Mouse (Mus musculus) gastrocnemius, adult 18-20 months (tissue): ENCODE results near the gene Rela. TPM values are rescaled to one million over a fixed set of nuclear protein-coding genes. Genes with fewer than 3 reads are reported as not detected.
"Not testable (repeated sequence)": the region's sequence is repeated elsewhere in the genome, so short reads cannot be mapped to it uniquely, and the experiment has no call there.

Experiments used
- DNase-seq: peaks from one replicate; pipeline ENCODE4 v3.0.0; 2021; ENCODE audit warnings: low spot score
- total RNA-seq, 2 experiments: library from RNA; stranded (reverse); gene quantifications; 2 replicates each; pipeline ENCODE4 v1.2.3; 2021

The Rela gene
- total RNA-seq, 2 experiments from 2014 or later: 14.6 to 19.3 TPM

DNA sequence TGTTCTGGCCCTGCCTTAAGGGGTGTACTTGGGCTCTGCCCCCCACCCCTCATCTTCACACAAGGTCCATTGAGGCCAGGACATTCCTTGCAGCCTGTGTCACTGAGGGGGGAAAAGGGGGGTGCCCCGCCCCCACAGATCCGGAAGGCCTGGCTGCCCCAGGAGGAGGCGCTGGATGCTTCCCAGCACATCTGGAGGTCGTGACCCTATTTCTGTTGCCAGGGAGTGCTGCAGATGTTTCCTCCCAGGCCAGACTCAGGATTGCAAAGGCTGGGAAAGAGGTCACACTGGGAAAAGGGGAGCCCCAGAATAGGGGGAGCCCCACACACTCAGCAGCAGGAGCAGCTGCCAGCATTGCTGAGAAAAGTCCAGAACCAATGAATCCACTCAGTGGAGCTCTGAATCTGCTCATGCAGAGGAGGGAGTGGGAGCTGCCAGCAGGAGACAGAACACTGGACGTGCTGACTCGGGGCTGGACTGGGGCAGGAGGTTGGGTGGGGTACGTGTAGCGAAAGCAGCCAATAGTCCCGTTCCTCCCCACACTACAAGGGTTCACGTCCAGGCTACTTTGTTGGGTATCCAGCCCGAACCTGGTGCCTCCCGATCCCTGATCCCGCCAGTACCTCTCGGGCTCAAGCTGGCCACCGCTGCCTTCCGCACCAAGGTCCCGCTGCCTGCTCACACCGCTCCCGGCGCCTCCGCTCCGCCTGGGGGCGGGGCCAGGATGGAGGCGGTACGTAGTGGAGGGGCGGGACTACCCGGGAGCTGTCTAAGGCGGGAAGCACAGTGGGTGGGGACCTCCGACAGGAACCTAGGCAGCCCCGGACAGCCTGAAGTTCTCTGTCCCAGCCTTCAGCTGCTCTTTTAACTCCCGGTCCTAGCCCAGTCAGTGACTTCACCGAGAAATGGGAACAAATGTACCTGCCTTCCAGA lies 26.0 kb downstream of the Rela start, which contains the start of gene Sipa1:
Gene Sipa1, minus strand, starts transcription at position 727 of the 933 bp plus-strand sequence.
- peak; percentile 94 for DNase-seq

DNA sequence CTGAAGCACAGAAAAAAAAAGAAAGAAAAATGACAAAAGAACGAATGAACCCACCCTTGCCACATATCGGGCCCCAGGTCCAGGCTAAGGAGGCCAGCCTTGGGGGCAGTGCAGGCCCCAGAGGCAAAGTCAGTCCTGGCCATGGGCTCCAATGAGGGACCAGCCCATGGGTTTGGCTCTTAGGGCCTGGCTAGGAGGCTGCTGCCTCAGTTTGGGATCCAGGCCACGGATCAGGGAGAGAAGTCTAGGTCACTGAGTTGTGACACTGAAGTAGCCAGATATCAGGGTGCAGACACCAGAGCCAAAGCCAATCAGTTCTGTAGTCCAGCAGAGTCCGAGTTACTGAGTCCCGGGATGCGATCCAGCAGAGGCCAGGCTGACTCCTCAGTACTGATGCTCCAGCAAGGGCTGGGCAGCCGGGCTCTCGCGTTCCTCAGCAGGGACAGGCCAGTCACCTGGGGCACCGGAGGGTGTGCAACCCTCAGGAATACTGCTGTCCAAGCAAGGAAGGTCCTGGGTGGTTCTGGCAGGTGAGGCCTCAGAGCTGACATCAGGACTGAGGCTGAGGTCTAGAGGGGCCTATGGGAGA lies 27.5 kb downstream of the Rela start:
- no peak for DNase-seq

DNA sequence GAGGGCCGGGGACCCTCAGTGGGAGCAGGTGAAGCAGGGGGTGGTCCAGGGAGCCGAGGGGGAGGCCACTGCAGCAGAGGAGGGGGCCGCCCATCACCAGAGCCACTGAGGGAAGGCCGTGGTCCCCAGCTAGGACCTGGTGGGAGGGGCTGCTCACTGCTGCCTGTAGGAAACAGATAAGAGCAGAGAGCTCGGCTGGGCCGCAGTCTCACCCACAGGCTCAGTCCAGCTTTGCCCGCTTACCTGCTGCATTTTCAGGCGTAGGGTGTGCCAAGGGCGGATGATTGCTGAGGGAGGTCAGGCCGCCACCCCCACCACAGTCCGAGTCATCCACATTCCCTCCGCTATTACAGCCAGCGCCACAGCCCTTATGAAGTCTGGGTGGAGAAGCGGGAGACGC lies 28.2 kb downstream of the Rela start:
- DNase-seq: no peak

DNA sequence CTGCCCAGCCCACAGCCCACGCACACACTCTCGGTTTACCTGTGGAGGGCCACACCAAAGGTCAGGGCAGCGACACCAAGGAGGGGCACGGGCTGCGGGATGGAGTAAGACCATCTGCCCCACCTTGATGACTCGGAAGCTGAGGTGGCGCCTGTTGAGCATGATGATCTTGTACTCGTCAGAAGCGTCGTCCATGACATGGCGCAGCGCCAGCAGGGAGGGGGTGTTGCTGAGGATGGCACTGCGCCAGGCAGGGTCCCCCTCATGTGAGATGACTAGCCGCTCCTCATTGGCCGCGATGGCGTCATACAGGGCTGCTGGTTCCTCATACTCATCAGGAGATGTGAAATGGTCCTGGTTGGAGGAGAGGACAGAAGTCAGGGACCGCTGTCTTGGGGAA lies 29.1 kb downstream of the Rela start:
- DNase-seq: no peak

DNA sequence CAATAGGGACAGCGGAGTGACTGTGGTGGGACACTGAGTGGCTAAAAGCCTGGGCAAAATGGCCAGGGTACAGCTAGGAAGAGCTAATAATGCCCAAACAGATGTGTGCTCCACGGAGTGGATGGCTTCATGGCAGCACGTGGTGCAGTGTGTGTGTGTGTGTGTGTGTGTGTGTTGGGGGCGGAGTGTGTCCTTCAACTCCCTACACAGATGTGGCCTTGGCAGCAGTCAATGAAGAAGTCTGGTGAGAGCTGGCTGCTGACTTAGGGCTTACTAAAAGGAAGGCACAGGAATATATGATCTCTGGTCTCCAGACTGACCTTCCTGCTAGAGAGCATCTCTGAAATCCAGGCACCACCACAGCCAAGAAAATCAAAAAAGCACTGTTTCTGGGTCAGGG lies 31.1 kb downstream of the Rela start:
- no peak for DNase-seq

DNA sequence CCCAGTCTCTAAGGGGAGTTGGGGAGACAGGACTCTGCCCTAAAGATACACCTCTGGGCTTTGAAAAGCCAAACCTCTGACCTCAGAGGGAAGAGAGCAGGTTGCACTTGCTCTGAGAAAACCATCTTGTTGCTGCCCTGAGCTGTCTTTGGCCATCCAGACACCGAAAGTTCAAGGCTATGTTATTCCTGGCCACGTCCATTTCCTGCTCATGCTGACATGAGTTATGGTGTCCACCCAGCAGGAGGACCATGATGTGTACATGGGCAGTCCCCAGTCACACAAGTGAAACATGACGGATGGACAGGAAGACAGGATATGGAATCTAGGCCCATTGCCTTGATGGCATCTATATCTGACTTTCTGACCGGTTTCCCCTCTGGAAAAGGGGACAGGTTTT lies 43.1 kb downstream of the Rela start:
- no peak for DNase-seq

DNA sequence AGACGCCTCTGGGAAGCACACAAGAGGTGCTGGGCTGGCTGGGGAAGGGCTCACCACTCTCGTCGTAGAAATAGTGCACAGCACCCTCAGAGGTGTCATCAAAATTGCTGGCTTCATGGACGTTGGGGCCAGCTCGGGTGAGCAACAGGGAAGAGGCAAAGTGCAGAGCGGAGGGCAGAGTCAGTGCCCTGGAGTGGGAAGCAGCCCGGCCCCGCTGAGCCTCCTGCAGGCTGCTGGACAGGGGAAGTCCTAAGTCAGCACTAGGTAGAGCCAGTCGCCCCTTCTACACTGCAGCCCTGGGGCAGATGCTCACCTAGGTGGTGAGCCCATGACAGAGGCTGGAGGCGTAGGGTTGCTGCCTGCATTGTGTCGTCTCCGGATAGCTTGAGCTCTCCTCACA lies 47.0 kb downstream of the Rela start:
- no peak for DNase-seq

DNA sequence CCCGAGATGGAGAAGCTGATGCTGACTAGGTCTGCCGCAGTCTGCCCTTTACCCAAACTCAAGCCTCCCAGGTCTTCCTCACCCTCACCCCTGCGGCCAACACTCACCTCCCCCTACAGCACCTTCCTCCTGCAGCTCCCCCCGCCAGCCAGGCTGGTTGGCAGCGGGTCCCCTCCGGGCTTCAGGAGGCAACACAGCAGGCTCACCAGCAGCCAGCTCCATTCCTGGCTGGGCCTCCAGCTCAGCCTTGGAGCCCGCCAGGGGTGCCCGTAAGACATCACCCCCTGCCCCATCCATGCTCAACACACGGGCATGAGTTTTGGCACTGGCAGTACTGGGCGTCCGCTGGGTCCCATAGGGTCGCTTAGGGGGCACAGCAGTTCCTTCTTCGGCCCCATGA lies 47.7 kb downstream of the Rela start:
- DNase-seq: no peak

DNA sequence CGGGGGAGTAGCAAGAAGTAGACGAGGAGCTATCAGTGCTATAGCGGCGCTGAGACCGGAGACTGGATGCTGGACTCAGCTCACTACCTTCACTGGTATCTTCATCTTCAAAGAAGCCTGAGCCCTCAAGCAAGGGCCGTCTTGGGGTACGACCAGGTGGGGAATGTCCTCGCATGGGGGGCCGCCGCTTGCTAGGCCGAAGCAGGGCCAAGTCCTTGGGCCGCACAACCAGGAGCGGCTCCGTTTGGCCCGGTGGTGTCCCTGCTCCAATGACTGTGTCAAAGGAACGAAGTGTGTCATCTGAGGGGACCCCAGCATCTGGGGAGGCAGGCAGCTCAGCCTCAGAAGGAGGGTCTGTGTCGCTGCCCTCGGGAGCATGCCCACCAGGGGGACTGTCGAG lies 48.1 kb downstream of the Rela start:
- DNase-seq: no peak

DNA sequence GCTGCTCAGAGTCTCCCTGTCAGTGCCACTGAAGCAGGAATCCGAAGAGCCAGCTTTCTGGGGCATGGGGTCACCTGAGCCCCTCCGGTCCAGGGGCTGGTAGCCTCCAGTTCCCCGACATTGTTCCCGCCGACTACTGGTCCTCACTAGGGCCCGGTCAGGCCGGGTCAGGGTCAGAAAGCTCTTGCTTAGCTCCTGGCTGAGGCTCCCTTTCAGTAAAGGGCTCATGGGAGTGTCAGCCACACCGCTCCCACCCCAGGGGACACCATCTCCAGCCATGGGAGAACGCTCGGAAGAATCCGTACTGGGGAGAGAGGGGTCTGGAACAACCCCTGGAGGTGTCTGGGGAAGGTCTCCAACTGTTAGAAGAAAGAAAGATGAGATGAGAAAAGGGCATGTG lies 48.6 kb downstream of the Rela start:
- DNase-seq: no peak

DNA sequence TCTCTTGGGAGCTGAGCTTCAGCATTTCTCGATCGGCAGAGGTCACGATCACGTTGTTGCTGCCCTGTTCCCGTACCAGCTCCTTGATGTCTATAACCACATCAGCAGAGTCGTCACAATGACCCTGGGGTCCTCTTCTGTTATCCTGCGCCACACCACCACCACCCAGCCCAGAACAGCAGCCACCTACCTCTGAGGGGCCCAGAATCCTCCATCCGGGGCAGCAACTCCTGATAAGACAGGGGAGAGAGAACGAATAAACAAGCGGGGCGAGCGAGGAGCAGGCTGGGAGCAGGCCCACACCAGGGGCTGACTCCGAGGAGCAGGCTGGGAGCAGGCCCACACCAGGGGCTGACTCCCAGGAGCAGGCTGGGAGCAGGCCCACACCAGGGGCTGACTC lies 49.2 kb downstream of the Rela start:
- no peak for DNase-seq

DNA sequence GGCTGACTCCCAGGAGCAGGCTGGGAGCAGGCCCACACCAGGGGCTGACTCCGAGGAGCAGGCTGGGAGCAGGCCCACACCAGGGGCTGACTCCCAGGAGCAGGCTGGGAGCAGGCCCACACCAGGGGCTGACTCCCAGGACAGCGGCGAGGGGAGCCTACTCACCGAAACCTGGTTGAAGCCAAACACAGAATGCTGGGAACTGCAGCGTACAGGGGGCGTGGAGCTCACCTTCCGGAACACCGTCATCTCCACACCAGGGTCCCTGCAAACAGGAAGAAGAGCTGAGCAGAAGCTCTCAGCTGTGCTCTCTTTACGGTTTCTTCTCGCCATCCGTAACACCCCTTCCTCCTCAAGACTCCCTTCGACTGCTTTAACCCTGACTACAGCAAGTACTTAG lies 49.7 kb downstream of the Rela start:
- DNase-seq: not testable (repeated sequence)

DNA sequence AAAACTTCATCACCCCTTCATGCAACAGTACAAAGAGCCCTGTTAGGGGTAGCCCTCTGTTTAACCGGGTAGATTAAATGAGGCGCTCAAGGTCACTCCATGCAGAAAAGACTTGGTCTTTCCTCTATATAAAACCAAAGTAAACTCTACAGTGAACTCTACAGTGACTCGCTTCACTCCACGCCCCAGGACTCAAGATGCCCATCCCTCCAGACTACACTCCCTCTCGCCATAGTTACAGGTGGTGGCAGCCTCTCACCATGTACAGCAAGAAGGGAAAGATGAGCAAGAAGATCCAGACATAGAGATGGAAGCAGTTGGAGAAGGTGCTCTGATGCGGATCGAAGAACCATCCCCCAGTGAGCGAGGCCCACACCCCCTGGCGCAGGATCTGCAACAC lies 50.5 kb downstream of the Rela start:
- no peak for DNase-seq

DNA sequence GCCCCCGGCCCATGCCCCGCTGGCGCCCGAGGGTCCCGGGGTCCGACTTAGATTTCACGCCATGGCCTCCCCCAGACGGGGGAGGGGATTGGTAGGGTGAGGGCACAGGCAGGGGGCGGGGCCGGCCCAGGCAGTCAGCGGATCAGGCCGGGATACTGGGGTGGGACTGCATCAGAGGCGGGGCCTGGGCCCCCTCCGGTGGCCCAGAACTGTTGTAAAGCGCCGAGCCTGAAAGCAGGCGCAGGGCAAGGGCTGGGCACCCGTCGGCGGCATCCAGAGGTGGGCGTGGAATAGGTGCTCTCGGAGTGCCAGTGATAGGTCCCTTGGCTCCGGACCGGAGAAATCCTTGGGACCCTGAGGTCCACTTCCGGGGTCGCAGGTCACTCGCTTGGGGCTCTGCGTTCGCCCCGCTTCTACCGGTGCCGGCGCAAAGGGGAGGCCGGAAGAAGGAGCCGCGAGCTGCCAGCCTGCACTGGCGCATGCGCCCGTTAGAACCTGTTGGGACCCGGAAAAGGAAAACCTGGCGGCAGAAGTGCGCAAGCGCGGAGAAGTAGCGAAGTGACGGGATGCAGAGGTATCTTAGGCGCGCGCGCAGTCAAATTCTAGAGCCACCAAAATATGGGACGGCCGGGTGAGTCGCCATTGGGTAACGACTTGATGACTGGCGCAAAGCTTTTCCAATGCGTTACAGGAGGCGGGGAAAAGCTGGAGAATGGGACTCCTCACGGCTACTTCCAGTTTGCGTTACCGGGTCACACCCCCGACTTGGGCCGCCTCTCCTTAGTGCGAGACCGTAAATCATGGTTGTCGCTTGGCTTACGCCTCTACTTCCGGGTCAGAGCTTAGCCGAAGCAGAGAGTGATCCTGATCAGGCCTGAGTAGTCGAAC lies 51.2 kb downstream of the Rela start, which contains the start of the genes Map3k11 and Pcnx3:
Gene Map3k11, plus strand, starts transcription at position 543 of the 888 bp plus-strand sequence.
Gene Pcnx3, minus strand, starts transcription at position 709 of the 888 bp plus-strand sequence.
- DNase-seq: peak; percentile 97

DNA sequence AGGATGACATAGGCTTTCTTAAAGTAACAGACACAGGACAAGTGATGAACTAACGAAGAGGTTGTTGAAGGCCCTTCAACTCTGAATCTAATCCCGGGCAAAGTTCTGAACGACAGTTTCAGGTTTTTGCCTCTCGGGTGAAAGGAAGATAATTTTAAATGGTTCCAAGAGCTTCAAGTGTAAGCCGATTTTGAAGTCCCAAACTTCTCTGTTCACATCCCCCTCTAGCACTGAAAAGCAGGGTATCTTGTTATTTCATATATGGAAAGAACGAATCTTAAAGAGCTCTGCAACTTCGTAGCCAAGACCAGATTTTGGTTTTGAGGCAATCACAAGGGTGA lies 51.8 kb downstream of the Rela start:
- no peak for DNase-seq

DNA sequence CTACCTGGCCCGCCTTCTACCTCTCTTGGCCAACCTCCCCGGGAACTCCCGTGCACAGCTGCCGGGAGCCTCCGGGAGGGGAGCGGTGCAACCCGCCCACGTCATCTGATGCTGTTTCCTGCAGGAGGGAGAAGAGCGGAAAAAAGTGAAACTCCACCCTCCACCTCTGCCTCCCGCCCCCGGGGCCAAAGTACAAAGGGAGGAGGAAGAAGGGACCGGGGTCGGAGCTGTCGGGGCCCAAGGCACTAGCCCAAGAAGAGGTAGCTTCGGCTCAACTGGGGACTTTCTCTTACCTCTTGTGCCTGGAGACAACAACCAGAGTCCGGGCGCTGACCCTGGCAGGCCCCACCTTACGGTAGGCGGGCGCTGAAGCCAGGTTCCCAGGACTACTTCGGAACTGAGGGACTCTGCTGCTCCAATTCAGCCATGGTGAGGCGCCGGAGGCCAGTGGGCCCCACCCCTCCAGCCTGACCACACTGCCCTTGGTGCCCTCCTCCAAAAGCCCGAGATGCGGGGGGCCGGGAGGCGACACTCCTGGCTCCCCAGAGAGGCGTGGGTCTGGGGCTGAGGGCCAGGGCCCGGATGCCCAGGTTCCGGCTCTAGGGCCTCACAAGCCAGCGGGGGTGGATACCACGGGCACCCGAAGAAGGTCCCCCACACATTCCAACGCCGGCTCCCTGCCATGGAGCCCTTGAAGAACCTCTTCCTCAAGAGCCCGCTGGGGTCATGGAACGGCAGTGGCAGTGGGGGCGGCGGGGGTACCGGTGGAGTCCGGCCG lies 52.5 kb downstream of the Rela start:
- peak; percentile 89 for DNase-seq

DNA sequence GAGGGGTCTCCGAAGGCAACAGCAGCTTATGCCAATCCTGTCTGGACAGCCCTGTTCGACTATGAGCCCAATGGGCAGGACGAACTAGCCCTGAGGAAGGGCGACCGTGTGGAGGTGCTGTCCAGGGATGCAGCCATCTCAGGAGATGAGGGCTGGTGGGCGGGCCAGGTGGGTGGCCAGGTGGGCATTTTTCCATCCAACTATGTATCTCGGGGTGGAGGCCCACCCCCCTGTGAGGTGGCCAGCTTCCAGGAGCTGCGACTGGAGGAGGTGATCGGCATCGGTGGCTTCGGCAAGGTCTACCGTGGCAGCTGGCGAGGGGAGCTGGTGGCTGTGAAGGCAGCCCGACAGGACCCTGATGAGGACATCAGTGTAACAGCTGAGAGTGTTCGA lies 53.1 kb downstream of the Rela start:
- no peak for DNase-seq

DNA sequence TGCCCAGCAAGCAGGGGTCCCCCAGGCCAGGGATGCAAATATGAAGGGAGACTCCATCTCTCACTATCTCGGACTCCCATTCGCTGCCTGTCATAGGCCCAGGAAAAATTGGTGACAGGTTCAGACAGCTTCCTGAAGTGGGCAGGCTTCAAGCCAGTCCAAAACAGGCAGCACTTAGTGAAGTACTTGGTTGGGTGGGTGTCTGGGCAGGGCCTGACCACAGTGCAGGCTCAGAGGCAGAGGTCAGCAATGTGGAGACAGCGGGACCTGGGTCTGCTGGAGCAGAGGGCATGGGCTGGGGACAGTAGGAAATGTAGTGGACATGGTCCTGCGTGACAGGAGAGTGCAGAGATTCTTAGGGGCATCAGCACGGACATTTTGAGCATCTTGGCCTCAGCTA lies 54.3 kb downstream of the Rela start:
- DNase-seq: no peak

DNA sequence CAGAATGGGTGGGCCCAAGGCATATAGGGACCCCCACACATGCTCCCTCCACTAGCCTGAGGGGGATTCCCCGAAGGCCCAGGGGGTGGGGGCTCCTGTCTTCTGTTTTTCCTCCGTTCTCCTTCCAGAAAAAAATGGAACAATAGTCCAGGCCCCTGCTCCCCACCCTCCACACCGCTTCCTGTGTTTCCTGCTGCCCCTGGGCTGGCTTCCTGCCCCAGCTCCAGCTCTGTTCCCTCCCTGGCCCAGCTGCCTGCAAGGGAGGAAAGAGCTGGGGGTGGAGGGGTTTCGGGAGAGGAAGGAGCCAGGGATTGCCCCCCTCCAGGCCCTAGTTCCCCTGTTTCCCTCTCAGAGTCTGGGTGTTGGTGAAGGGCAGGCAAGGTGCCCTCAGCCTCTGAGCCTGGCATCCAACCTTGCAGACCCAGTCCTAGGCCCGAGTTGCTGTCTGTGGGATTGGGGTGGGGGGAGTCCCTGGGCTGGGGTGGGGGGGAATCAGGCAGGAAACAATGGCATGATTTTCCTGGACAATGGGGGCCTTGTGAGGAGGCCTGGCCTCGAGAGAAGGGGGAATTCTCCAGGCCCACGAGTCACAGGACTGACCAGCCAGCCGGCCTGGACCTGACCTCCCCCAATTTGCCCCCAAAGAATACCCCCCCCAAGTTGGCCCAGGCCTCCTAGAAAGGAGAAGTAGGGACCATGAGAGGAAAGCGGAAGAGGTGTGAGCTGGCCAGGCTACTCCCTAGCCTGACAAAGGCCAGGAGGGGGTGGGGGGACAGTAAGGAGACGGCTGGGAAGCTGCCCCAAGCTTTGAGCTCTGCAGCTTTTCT lies 55.0 kb downstream of the Rela start:
- no peak for DNase-seq

DNA sequence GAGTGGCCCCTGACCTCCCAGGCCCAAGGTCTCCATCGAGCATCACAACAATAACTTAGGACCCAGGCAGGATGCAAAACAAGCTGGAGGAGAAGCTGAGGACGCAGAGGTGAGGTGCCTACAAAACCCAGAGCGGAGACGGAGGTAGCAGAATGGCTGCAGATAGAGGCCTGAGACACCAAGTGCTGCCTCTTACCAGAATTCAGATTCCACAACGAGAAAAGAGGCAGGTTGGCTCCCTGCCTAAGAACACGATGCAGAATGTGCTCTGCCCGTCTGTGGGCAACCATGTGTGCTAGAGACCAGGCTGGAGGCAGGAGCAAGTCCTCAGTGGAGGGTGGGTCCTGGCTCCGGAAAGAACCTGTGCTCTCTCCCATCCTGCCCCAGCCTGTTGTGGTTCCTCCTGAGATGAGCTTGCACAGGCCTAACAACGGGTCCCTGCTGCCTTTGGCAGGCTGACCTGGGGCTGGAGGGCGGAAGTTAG lies 55.7 kb downstream of the Rela start:
- DNase-seq: no peak
